Mouse (Mus musculus) MEL (cell line): ENCODE results near the gene Pcyt1b.

Experiments
- BHLHE40 ChIP-seq: IDR thresholded peaks from 2 replicates; pipeline ENCODE4 v1.6.1; 2012; ENCODE audit warnings: low read depth, mild to moderate bottlenecking, inconsistent platforms, low read length, improper control_type of control experiment, borderline replicate concordance
- CTCF ChIP-seq, 3 experiments: IDR thresholded peaks in 2 of 3; conservative IDR thresholded peaks in 1 of 3; 2 replicates each; pipeline ENCODE4 v1.5.1; 2011 to 2012; ENCODE audit warnings: low read length in 3 of 3, low read depth in 2 of 3, mild to moderate bottlenecking in 2 of 3, improper control_type of control experiment in 1 of 3, inconsistent platforms in 1 of 3, mixed read lengths in 1 of 3, moderate library complexity in 1 of 3; ENCODE audit not compliant: control insufficient read depth in 1 of 3, insufficient read depth in 1 of 3, poor library complexity in 1 of 3, severe bottlenecking in 1 of 3
- E2F4 ChIP-seq: IDR thresholded peaks from 2 replicates; pipeline ENCODE4 v1.6.1; 2011; ENCODE audit warnings: low read depth, low read length, improper control_type of control experiment, borderline replicate concordance
- EP300 ChIP-seq, 2 experiments: IDR thresholded peaks; 2 replicates each; pipeline ENCODE4 v1.6.1; 2011; ENCODE audit warnings: improper control_type of control experiment in 2 of 2, low read length in 2 of 2, low read depth in 1 of 2, mild to moderate bottlenecking in 1 of 2
- GATA1 ChIP-seq: IDR thresholded peaks from 2 replicates; pipeline ENCODE4 v1.6.1; 2011; ENCODE audit warnings: low read depth, low read length, improper control_type of control experiment
- MYC ChIP-seq: IDR thresholded peaks from 2 replicates; pipeline ENCODE4 v1.6.1; 2011; ENCODE audit warnings: low read depth, mild to moderate bottlenecking, low read length, improper control_type of control experiment, moderate library complexity
- POLR2A ChIP-seq, 2 experiments: IDR thresholded peaks; 2 replicates each; pipeline ENCODE4 v1.6.1; 2011 to 2012; ENCODE audit warnings: low read length in 2 of 2, mild to moderate bottlenecking in 2 of 2, control low read depth in 1 of 2, improper control_type of control experiment in 1 of 2, low read depth in 1 of 2, moderate library complexity in 1 of 2; ENCODE audit not compliant: control insufficient read depth in 1 of 2, insufficient read depth in 1 of 2, poor library complexity in 1 of 2
- POLR2AphosphoS5 ChIP-seq: IDR thresholded peaks from 2 replicates; pipeline ENCODE4 v1.6.1; 2012; ENCODE audit warnings: low read depth, borderline replicate concordance, mild to moderate bottlenecking, inconsistent platforms, low read length, moderate library complexity, mixed read lengths
- TCF12 ChIP-seq: IDR thresholded peaks from 2 replicates; pipeline ENCODE4 v1.6.1; 2014; ENCODE audit warnings: low read depth, mild to moderate bottlenecking, inconsistent platforms, low read length, improper control_type of control experiment, moderate library complexity
- USF1 ChIP-seq: IDR thresholded peaks from 2 replicates; pipeline ENCODE4 v1.6.1; 2014; ENCODE audit warnings: low read depth, mild to moderate bottlenecking, inconsistent platforms, low read length, improper control_type of control experiment, moderate library complexity
- USF2 ChIP-seq, 2 experiments: IDR thresholded peaks; 2 replicates each; pipeline ENCODE4 v1.6.1; 2011 to 2012; ENCODE audit warnings: improper control_type of control experiment in 2 of 2, low read length in 2 of 2, borderline replicate concordance in 1 of 2, inconsistent platforms in 1 of 2, low read depth in 1 of 2, mild to moderate bottlenecking in 1 of 2; ENCODE audit not compliant: insufficient read depth in 1 of 2

DNA sequence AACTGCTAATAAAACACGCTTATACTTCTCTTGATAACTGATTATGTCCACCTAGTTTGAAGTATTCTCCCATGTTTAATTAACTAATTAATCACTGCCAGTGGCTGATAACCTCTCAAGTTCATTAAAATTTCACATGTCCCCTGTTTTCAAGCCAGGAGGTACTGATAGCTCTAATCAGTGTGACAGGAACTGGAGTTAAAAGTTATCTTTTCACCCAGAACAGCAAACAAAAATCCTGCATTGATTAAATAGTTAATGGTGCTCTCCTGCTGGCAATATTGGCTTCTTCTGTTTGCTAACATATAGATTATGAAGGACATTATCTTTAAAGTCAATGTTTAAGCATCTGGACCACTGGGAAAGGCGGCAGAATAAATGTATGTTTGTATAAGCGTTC, 106.1 kb downstream of the Pcyt1b start:
- TF ChIP-seq CTCF (IDR thresholded peaks at IDR 0.05 in 2 of 3, conservative IDR thresholded peaks at IDR 0.05 in 1 of 3; ENCODE audit: control insufficient read depth in 1 of 3, insufficient read depth in 1 of 3, low read depth in 2 of 3, low read length in 3 of 3, poor library complexity in 1 of 3, severe bottlenecking in 1 of 3) (no peak), GATA1 (no peak), BHLHE40 (no peak), MYC (no peak), POLR2AphosphoS5 (no peak), USF1 (no peak), E2F4 (no peak), USF2 (IDR thresholded peaks at IDR 0.05; ENCODE audit: borderline replicate concordance in 1 of 2, insufficient read depth in 1 of 2, low read depth in 1 of 2, low read length in 2 of 2) (no peak), POLR2A (IDR thresholded peaks at IDR 0.05; ENCODE audit: control insufficient read depth in 1 of 2, insufficient read depth in 1 of 2, low read depth in 1 of 2, low read length in 2 of 2, poor library complexity in 1 of 2) (no peak), EP300 (IDR thresholded peaks at IDR 0.05; ENCODE audit: low read depth in 1 of 2, low read length in 2 of 2) (no peak; a peak in 1 of 4 replicates), TCF12 (no peak)
